Mouse (Mus musculus): Measurements from ENCODE around the gene Gm5916. TPM values are rescaled to one million over a fixed set of nuclear protein-coding genes. Genes with fewer than 3 reads are reported as not detected.

Gm5916 gene
- polyA plus RNA-seq (2014; fragmentation: Nextera tagmentation; extraction: Ambion mirVana): not detected in 2 replicates

GRCm38 (mm10) chr9:36128679-36129078 lies at the start of gene Gm5916:
TSS of gene Gm5916 (minus strand) at chr9:36128779.
- 76% methylated on average over 1 of the region's 1 CpGs for WGBS
- H3K9me3 ChIP-seq (ENCODE audit: control insufficient read depth, low read length): peaks cover 3% of the 10 kb centered on the region; the same call in 1 of the 2 replicates
- H3K4me1 ChIP-seq (ENCODE audit: control insufficient read depth, insufficient read depth, low read length): no peaks in the 10 kb centered on the region
- H3K4me3 ChIP-seq (ENCODE audit: low read depth, low read length): no peak within 1 kb of the TSS
- no peak for DNase-seq (ENCODE audit: low spot score, missing footprints)
- H3K9ac ChIP-seq (ENCODE audit: low read length): no peak within 1 kb of the TSS
- no peak within 1 kb of the TSS for H3K4me2 ChIP-seq
- ATAC-seq (ENCODE audit: low FRiP score): no peak
- H3K36me3 ChIP-seq (ENCODE audit: control insufficient read depth, insufficient read depth, low read length): no peaks in the 10 kb centered on the region
- H3K27me3 ChIP-seq (ENCODE audit: control insufficient read depth, insufficient read depth, low read length): no peaks in the 10 kb centered on the region
- H3K27ac ChIP-seq (ENCODE audit: low read depth, low read length): no peak within 1 kb of the TSS

Other genes with a start within 250 kb of the Gm5916 start
- gene 9230113P08Rik, start 220.4 kb downstream of the Gm5916 start, polyA plus RNA-seq (2014; fragmentation: Nextera tagmentation; extraction: Ambion mirVana): not detected in 2 replicates

Data from midbrain, embryonic 11.5 days (tissue).